Mouse (Mus musculus) CD4-positive, CD25-positive, alpha-beta regulatory T cell, adult 4 months (primary cell): ENCODE results near the gene P4ha2. TPM values are rescaled to one million over a fixed set of nuclear protein-coding genes. Genes with fewer than 3 reads are reported as not detected.

Experiments
- ATAC-seq: one replicate; pipeline ENCODE4 v1.8.0; 2017
- polyA plus RNA-seq, 2 experiments: library from polyadenylated mRNA; unstranded; fragments of 100-300 nt; shearing (Covaris generic); gene quantifications; one replicate each; pipeline ENCODE4 v1.2.1; 2017

Gene P4ha2
- polyA plus RNA-seq, result not detected

DNA sequence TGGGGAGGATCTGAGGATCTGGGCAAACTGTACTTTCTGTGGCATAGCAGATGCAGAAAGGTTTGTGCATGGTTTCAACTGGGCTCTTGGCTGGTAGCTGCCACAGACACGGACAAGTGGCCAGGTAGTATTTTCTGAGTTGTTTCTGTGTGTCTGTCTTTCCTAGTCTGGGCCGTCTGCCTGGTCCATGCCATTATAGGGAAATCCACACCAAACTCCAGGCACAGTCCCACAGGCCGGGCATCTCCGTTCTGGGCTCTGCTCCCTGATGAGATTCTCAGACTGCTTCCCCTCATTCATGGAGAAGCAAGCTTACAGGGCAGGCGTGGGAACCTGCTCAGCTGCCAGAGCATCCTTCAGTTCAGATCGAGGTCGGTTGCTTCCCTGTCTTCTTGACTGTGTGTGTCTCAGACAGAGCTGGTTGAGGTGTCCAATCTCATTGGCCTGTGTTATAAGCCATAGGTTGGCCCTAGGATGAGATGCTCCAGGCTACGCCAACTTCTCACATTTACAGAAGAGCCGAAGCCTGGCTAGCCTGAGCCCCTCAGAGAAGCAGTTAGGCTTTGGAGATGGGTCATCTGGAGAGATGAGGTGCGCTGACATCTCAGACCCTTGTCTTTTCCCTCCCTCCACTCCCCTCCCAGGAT, at the start of gene P4ha2:
TSS of gene P4ha2 (plus strand) at position 51 of the 647 bp plus-strand sequence.
- ATAC-seq, result no peak

DNA sequence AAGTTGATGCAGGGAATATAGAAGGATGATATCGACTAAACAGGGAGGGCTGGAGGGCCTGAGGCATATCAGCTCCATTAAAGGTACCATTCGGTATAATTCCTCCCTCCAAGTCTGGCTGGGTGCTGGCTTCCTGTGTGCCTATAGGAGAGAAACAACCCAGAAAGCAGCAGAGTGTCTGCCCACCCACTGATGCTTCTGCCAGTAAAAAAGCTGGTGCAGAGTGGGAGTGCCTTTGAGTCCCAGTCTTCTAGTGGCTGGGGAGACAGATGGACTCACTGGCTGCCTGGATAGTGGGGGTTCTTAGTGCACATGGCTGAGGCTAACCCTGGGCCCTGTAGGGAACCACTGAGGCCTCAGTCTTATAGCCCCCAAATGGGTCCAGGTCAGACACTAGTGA, 49.7 kb upstream of the P4ha2 start:
- no peak for ATAC-seq

DNA sequence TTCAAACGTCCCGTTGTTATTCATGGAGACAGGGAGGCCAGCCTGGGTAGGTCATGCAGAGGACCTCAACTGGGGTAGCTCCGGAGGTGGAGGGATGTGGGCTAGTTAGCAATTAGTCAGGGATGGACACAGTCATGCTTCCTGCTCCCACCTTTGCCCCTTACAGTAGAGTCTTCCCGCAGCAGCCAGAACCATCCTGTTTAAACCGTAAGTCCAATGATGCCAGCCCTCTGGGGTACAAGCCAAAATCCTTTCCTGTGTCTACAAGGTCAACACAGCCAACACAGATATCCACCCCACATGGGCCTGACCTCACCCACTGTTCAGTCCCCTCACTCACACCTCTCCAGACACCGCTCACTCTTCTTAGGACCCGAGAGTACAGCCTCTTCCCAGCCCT, 48.7 kb upstream of the P4ha2 start:
- ATAC-seq, result no peak

DNA sequence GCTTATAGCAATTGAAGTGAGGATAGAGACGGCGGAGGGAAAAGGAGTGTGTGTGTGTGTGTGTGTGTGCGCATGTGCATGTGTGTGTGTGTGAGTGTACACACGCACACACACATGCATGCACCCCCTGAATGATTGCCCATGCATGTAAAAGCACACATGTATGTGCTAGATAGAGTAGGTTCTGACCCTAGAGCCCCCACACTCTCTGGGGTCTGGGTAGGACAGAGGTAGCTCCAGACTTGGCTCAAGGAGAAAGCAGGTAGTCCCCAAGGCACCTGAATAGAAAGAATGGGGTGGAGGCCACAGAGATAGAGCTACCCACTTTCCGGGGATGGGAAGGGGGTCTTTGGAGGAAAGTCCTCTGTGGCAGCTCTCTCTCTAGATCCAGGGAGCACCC, 47.8 kb upstream of the P4ha2 start:
- no peak for ATAC-seq

DNA sequence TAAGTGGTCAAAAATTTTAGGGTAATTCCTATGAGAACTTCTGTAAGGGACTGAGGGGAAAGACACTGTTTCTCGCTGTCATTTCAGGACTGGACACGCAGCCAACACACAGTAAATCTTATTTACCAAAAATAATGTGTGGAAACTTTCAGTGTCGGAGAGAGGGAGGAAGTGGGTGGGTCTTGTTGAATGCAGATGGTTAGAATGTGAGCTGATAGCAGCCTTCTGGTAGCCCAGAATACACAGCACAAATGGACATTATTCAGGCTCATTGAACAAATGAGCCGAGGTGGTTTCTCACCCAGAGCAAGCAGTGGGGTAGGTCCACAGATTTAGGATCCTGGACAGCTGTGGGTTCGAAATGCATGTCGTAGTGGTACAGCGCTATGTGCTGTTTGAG, 46.8 kb upstream of the P4ha2 start:
- no peak for ATAC-seq

DNA sequence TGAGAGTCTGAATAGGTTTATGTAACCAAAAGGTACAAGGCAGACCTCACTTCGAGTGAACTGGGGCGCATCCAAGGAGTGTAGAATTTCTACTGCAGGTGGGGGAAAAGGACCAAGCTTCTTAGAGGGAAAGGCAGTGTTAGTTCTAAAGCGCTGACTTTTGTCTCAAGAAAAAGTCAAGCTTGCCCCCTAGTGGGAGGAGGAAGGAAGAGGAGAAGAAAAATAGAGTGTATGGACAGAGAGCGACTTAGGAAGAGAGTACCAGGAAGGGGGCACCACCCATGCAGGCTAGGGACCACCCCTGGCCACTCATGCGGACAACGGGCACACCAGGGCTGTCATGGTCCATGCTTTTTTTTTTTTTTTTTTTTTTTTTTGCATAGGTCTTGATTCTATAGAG, 45.6 kb upstream of the P4ha2 start:
- ATAC-seq, result no peak

DNA sequence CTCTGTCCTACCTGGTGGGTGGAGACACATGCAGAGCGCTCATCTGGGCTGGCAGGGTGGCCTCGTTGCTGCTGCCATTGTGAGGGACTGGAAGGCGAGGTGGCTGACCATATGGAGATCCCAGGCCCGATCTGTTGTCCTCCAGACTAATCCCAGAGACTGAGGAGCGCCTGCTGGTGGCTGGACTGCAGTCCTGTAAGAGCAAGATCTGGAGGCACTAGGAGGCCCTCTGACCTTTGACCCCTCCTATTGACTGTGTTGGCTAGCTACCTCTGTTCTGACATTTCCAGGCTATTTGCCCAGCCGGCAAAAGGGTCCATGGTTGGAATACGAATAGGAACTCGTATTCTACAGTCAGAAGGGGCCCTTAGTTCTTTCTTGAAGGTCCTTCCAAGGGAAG, 43.8 kb upstream of the P4ha2 start:
- no peak for ATAC-seq

DNA sequence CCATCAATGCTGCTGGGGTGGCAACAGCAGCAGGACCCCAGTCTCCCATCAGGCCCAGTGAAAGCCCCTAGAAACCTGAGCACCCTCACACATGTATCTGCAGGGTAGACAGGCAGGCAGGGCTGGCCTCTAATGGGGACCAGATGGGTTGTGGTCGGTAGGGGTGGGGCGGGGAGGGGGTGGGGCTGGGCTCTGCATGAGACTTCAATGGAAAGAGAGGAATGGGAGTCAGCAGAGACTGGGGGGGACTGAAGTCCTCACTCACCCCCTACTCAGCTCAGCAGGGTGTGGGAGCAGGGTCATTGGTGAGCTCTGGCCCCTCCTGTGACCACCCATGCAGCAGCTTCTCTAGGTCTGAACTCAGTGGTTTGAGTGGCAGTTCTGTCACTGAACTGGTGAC, 42.5 kb upstream of the P4ha2 start:
- ATAC-seq, result no peak

DNA sequence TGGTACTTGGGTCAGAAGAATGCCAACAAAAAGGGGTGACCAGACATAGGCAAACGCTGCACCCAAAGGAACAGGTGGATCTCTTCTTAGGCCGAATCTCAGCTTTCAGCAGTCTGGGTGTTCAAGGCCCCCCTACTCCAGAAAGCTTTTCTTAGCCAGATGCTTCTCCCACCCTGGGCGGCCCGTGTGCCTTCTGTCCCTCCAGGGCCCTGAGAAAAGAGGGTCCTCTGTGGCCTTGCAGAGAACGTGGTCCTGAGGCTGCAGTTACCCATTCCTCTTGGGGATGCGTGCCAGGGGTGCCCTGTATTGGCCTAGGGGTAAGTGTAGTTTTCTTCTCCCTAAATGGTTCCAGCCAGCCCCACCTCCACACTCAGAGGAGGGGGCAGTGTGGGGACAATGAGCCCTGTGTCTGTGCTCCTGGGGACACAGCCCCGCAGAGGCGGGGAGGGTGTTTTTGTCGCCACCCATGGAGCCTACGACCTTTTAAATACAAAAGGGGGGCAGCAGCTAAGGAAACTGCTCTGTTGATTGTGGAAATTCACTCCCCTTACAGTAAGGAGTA, 41.8 kb upstream of the P4ha2 start:
- ATAC-seq, result no peak

DNA sequence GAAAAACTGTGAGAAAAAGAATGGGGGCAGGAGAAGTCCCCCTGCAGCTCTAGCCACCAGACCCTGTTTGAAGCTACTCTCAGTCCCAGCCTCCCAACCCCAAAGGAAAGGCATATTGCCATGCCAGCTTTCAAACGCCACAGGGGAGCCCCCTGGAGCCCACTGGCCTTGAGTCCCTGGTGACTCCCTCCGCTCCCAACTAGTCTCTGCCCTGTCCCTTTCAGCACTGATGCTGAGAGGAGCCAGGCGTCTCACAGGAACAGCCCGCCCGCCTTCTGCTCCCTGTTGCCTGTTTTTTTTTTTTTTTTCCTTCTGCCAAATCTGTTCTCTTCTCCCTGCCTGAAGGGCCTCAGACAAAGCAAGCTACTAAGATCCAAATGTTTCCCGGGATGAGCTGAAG, 41.3 kb upstream of the P4ha2 start:
- ATAC-seq, result no peak

DNA sequence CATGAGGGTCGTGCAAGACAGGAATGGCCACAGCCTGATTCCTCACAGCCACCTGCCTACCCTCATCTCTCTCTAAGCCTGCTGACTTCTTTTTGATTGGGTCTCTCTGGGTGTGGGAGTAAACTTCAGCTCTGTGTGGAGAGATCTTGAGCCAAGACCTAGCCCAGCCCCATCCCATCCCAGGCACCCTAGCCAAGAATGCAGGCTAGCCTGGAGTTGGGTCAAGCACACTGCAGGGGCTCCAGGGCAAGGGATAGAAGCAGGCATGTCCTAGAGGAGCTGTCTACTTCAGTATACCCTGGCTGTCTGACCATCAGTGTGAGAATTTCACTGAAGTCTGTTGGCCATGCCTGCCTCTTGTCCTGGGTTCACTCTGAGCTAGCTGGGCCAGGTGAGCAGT, 40.4 kb upstream of the P4ha2 start:
- ATAC-seq, result no peak

DNA sequence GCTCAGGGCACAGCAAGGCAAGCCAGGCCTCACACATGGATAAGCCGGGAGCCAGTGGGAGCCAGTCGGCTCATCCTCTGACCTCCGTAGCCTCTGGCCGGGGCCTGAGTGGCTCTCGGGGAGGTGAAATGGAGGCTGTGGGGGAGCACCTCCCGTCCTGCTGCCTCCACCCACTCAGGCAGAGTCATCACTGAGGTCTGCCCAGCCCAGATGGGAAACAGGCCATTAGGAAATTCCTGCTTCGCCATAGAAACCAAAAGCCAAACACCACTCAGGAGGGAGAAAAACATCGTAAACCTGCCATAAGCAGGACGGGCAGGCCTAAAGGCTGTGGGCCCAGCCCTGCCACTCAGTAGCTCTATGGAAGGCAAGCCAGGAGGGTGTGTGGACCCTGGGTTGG, 39.6 kb upstream of the P4ha2 start:
- no peak for ATAC-seq

DNA sequence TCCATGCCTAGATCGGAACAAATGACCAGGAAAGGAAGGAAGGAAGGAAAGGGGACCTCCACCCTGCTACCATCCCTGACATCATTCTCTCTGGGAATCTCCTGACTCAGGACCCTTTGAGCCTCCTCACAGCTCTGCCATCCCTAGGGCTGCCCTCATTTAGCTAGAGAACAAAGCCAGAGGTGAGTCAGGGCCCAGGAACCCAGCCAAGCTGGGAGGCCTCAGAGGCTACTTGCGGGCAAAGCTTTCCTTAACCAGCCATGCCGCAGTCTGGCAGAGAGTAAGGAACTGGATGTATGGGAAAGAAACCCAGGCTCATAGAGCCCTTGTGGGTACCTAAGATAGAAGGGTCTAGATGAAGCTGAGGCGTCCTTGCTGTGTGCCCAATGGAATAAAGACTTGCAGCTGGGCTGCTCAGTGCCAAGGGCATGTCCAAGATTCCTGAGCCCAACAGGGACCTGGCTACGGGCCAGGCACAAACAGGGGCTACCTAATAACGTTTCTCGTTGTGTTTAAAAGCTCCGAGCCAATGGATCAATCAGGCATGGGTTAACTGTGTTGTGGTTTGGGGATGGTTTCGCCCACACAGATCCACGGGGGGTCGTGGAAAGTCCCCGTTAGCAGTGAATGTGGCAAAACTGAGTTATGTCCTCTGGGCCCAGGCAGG, 37.7 kb upstream of the P4ha2 start:
- no peak for ATAC-seq

DNA sequence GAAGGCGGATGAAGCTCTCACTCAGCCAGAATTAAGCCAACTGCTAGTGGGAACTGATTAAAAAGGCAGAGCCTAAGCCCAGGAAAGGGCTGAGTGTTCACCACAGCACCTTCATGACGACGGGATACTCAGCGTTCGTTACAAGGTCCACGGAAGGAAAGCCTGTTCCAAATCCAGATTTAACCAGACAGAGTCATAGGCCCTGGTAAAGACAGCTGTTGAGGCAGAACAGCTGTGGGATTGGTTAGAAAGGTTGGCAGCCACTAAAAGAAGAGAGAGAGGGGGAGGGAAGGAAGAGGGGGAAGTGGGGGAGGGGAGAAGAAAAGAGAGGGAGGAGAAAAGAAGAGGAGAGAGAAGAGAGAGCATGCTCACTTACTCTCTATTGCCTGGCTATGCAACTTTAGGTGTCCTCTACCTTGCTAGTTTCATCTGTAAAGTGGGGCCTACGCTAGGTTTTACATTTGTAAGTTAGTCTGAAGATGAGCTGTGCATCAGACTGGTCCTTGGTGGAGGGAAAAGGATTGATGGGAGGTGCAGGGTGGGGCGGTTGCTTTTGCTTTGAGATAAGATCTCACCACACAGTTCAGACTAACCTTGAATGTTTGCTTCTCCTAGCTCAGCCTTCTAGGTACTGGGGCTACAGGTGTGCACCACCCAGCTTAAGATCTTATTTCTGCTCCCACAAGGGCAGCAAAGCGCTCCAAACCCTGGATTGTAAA, 37.0 kb upstream of the P4ha2 start:
- peak; percentile 43 for ATAC-seq

DNA sequence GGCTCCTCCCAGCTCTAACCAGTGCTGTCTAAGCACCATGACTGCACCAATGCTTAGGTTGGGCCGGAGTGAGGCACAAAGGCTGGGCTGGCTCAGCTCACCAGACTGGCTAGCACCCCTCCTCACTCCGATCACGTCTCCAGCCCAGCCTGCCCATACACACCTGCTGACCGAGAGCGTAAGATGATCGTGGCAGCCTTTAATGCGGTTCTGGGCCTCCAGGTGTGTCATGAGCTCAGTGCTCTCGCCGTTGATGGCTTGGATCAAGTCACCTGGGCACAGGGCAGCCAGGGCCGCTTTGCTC, 36.5 kb upstream of the P4ha2 start:
- no peak for ATAC-seq

DNA sequence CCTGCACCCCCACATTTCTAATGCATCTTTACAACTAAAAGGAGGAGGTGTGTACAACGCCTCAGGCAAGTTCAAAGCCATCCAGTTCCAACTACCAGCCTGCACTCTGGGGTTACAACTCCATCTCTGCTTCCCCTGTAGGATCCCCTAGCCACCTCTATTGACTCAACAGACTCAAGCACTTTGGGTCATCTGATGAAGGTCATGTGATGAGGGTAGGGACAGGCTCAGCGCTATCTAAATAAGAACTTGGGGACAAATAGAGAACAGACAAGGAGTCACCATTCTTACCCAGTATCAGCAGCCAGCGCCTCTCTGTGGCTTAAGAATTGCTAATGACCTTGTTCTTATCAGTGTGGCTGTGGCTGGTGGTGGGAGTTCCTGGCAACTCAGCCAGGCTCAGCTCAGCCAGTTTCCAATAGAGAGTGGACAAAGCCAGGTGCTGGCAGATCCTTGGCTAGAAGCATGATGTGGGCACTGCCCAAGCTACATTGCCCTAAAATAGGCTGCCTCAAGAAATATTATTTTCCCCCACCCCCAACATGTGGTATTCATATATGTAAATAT, 35.4 kb upstream of the P4ha2 start:
- no peak for ATAC-seq

DNA sequence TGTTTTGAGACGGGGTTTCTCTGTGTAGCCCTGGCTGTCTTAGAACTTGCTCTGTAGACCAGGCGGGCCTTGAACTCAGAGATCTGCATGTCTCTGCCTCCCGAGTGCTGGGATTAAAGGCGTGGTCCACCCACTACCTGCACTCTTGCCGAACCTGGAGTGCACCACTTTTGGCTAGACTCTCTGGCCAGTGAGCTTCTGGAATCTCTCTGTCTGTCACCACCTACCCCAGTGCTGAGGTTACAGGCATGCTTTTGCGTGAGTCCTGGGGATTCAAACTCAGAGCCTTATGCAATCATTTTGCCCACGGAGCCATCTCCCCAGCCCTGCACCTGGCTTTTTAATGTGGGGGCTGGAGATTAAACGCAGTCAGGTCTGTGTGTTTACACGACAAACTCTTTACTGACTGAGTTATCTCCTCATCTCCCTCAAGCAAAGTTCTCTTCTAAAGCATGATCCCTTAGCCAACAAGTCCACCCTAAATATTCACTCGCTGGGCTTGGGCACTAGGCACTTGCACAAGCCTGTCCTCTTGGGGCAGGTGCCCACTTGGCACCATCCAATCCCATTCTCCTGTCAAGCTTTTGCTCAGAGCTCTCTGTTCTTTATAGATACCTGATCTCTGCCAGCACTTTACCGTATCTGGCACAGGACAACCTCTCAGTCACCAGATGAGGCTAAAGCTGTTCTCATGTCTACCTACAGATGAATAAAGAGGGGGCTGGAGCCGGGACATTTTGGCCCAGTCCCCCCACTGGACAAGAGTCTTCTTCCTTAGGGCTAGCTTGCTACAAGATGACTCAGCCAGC, 34.6 kb upstream of the P4ha2 start:
- ATAC-seq, result no peak

DNA sequence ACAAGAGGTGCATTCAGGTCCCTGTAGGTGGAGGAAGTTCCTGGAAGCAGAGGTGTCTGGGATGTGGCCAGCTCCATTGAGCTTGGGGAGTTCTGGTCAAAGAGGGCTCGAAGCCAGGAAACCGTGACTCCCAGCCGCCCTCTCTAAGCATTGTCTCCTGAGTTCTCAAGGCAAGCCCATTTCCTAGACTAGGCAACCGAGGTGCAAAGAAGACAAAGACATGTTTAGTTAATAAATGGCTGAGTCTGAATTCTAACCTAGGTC, 34.0 kb upstream of the P4ha2 start:
- no peak for ATAC-seq

DNA sequence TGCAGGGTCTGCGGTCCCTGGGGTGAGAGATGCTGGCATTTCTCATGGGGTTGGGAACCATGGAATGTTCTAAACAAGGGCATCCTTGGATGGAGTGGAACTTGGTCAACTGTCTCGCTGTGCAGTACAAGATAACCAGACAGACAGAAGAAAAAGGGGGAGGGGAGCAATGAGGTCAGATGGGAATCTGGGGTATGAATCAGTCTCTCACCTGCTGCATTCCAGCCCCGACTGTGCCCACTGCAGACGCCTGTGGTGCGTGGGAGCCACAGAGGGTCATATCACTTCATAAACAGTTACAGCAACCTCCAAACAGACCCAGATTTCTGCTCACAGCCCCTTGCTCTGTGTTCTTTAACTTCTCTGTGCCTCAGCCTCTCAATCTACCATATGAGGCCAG, 33.5 kb upstream of the P4ha2 start:
- no peak for ATAC-seq

DNA sequence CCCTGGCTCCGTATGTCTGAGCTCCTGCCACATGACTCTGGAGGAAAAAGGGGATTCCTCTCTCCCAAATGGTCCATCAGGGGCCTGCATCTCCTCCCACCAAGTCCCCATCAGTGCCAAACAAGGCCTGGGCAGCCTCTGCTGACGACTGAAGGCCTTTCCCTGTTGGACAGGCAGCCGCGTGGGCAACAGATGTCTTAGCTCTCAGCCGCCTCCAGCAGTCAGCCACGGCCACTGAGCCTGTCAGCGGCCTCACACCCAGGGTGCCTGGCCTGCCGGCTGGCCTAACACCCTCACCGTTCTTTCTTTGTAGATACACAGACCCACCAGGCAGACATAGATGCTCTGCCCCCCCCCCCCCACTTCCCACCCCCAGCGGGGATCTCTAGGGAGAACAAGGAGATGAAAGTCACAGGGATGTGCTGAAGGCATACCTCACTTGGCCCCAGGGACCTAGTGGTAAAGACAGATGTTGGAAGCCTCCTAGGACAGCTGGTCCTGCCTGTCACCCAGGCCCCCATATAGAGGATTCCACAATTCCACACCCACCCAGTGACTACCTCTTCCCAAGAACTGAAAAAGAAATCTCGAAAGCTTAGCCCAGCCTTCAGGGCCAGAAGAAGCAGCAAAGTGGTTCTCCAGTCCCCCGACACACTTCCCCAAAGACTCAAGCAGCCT, 32.4 kb upstream of the P4ha2 start:
- no peak for ATAC-seq

DNA sequence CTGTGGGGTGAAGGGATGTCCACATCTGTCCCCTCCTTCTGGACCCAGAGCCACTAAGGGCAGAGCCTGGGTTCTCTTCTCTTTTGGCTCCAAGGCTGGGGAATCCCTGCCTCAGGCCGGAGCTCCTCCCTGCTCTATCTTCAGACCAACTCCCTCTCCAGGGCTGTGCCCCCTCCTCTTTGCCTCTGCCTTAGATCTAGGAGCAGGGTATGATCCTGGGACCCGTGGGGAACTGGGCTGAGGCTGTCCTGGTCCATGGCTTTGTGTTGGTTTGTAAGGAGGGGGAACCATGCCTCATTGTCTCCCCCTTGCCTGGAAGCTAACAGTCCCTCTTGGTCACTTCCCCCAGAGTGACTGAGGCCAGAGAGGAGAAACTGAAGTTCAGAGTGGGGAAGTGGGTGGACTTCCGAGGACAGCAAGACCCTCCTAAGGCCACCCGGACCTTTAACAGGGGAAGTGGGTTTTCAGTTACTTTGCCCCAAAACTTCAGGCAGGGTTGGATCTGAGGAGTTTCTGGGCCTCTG, 31.8 kb upstream of the P4ha2 start:
- no peak for ATAC-seq
